Mouse (Mus musculus): ENCODE data around the gene Cib4. TPM values are rescaled to one million over a fixed set of nuclear protein-coding genes. Genes with fewer than 3 reads are reported as not detected.

The Cib4 gene
- polyA plus RNA-seq, 1 experiment from 2014 or later = not detected

GRCm38 (mm10) chr5:30518108-30518507 is 27.5 kb downstream of the Cib4 start:
- Histone ChIP-seq H3K27me3 (ENCODE audit: control insufficient read depth, insufficient read depth, low read length) (no peaks in the 10 kb centered on the region), H3K4me1 (ENCODE audit: control insufficient read depth, insufficient read depth, low read length) (no peaks in the 10 kb centered on the region), H3K4me2 (ENCODE audit: low read depth, low read length) (no peak overlapping the region), H3K36me3 (ENCODE audit: control insufficient read depth, insufficient read depth, low read length) (no peaks in the 10 kb centered on the region), H3K9me3 (ENCODE audit: control insufficient read depth, low read length) (no peaks in the 10 kb centered on the region), H3K4me3 (ENCODE audit: low read depth, low read length) (no peak overlapping the region), H3K9ac (replicated peaks; ENCODE audit: low read depth, low read length) (no peak overlapping the region), H3K27ac (ENCODE audit: low read depth, low read length) (no peak overlapping the region)
- 59% methylated on average over 5 of the region's 5 CpGs for WGBS
- no peak for ATAC-seq (ENCODE audit: low read depth)

- no peak overlapping the region for H3K27ac ChIP-seq (ENCODE audit: low read depth, low read length)
- H3K4me3 ChIP-seq (ENCODE audit: low read depth, low read length) = no peak overlapping the region
- no peak overlapping the region for H3K9ac ChIP-seq (replicated peaks; ENCODE audit: low read depth, low read length)
- WGBS = 54% methylated on average over 7 of the region's 7 CpGs
- H3K36me3 ChIP-seq (ENCODE audit: control insufficient read depth, insufficient read depth, low read length) = no peaks in the 10 kb centered on the region
- no peaks in the 10 kb centered on the region for H3K4me1 ChIP-seq (ENCODE audit: control insufficient read depth, insufficient read depth, low read length)
- H3K27me3 ChIP-seq (ENCODE audit: control insufficient read depth, insufficient read depth, low read length) = no peaks in the 10 kb centered on the region
- H3K4me2 ChIP-seq (ENCODE audit: low read depth, low read length) = no peak overlapping the region
- no peak for ATAC-seq (ENCODE audit: low read depth)
- H3K9me3 ChIP-seq (ENCODE audit: control insufficient read depth, low read length) = no peaks in the 10 kb centered on the region
These were observed 29.3 kb downstream of the Cib4 start for GRCm38 (mm10) chr5:30516376-30516775.

DNA sequence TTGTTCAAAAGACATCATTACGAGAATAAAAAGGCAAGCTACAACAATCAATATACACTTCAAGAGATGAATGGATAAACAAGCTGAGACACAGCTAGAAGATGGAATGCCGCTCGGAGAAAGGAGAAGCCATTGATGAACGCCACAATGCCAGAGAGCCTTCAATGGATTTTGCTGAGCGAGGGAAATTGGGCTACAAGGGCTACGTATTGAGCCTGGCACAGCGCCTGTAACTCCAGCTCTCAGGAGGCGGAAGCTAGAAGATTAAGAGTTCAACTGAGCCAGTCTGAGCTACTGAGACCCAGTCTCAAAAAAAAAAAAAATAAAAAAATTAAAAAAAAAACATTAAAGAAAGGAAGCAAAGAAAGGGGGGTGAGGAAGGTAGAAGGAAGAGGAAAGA is 32.5 kb downstream of the Cib4 start:
- Histone ChIP-seq H3K4me3 (ENCODE audit: low read depth, low read length) (no peak overlapping the region), H3K9ac (replicated peaks; ENCODE audit: low read depth, low read length) (no peak overlapping the region), H3K4me2 (ENCODE audit: low read depth, low read length) (no peak overlapping the region), H3K4me1 (ENCODE audit: control insufficient read depth, insufficient read depth, low read length) (no peaks in the 10 kb centered on the region), H3K27me3 (ENCODE audit: control insufficient read depth, insufficient read depth, low read length) (no peaks in the 10 kb centered on the region), H3K36me3 (ENCODE audit: control insufficient read depth, insufficient read depth, low read length) (no peaks in the 10 kb centered on the region), H3K27ac (ENCODE audit: low read depth, low read length) (no peak overlapping the region), H3K9me3 (ENCODE audit: control insufficient read depth, low read length) (no peaks in the 10 kb centered on the region)
- 48% methylated on average over 8 of the region's 8 CpGs for WGBS
- ATAC-seq (ENCODE audit: low read depth) = no peak

DNA sequence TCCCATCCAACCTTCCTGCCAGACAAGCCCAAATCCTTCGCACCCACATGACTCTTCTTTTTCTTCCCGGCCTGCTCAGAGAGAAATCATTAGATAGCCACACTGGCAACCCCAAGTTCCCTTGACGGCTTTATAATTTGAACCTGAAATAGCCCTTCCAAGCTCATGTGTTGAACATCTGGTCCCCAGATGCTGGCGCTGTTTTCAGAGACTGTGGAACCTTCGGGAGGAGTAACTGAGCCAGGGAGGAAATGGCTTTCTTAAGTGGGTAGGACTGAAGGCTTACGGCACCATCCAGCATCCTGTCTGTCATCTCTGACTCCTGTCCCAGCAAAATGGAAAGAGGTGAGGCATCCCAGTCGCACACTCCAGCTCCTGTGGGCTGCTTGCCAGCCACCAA is 48.3 kb downstream of the Cib4 start:
- Histone ChIP-seq H3K9ac (replicated peaks; ENCODE audit: low read depth, low read length) (no peak overlapping the region), H3K36me3 (ENCODE audit: control insufficient read depth, insufficient read depth, low read length) (no peaks in the 10 kb centered on the region), H3K27ac (ENCODE audit: low read depth, low read length) (no peak overlapping the region), H3K9me3 (ENCODE audit: control insufficient read depth, low read length) (no peaks in the 10 kb centered on the region), H3K27me3 (ENCODE audit: control insufficient read depth, insufficient read depth, low read length) (no peaks in the 10 kb centered on the region), H3K4me3 (ENCODE audit: low read depth, low read length) (no peak overlapping the region), H3K4me1 (ENCODE audit: control insufficient read depth, insufficient read depth, low read length) (no peaks in the 10 kb centered on the region), H3K4me2 (ENCODE audit: low read depth, low read length) (no peak overlapping the region)
- 74% methylated on average over 7 of the region's 7 CpGs for WGBS
- no peak for ATAC-seq (ENCODE audit: low read depth)

DNA sequence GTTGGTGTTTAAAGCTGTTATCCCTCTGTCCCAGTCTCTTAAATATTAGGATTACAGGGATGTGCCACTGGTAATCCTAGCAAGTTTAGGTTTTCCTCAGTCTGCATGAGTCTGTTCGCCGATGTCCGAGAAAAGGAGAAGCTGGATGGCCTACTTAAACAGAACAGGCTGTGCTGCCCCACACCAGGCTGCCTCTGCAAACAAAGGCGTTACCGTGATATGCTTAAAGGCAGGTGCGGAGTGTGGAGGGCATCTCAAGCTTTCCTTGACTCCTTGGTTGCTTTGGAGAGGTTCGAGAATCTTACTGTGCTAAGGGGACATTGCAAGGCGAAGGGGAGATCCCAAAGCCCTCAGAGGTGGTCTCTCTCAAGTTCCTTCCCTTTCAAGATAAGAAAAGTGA is 48.8 kb downstream of the Cib4 start:
- WGBS = 88% methylated on average over 8 of the region's 8 CpGs

GRCm38 (mm10) chr5:30495288-30495687 is 50.3 kb downstream of the Cib4 start:
- Histone ChIP-seq H3K27me3 (ENCODE audit: control insufficient read depth, insufficient read depth, low read length) (no peaks in the 10 kb centered on the region), H3K4me1 (ENCODE audit: control insufficient read depth, insufficient read depth, low read length) (no peaks in the 10 kb centered on the region), H3K4me3 (ENCODE audit: low read depth, low read length) (no peak overlapping the region), H3K4me2 (ENCODE audit: low read depth, low read length) (no peak overlapping the region), H3K36me3 (ENCODE audit: control insufficient read depth, insufficient read depth, low read length) (no peaks in the 10 kb centered on the region), H3K9ac (replicated peaks; ENCODE audit: low read depth, low read length) (no peak overlapping the region), H3K9me3 (ENCODE audit: control insufficient read depth, low read length) (no peaks in the 10 kb centered on the region), H3K27ac (ENCODE audit: low read depth, low read length) (no peak overlapping the region)
- WGBS = 55% methylated on average over 2 of the region's 2 CpGs
- no peak for ATAC-seq (ENCODE audit: low read depth)

More for the DNA sequence above, 48.8 kb downstream of the Cib4 start:
- Histone ChIP-seq H3K36me3 (ENCODE audit: control insufficient read depth, insufficient read depth, low read length) (no peaks in the 10 kb centered on the region), H3K27me3 (ENCODE audit: control insufficient read depth, insufficient read depth, low read length) (no peaks in the 10 kb centered on the region), H3K9me3 (ENCODE audit: control insufficient read depth, low read length) (no peaks in the 10 kb centered on the region), H3K27ac (ENCODE audit: low read depth, low read length) (no peak overlapping the region), H3K4me1 (ENCODE audit: control insufficient read depth, insufficient read depth, low read length) (no peaks in the 10 kb centered on the region), H3K9ac (replicated peaks; ENCODE audit: low read depth, low read length) (no peak overlapping the region), H3K4me2 (ENCODE audit: low read depth, low read length) (no peak overlapping the region), H3K4me3 (ENCODE audit: low read depth, low read length) (no peak overlapping the region)
- ATAC-seq (ENCODE audit: low read depth) = no peak

GRCm38 (mm10) chr5:30494606-30495005 is 51.0 kb downstream of the Cib4 start:
- no peak overlapping the region for H3K27ac ChIP-seq (ENCODE audit: low read depth, low read length)
- ATAC-seq (ENCODE audit: low read depth) = no peak
- H3K27me3 ChIP-seq (ENCODE audit: control insufficient read depth, insufficient read depth, low read length) = no peaks in the 10 kb centered on the region
- H3K9ac ChIP-seq (replicated peaks; ENCODE audit: low read depth, low read length) = no peak overlapping the region
- H3K4me3 ChIP-seq (ENCODE audit: low read depth, low read length) = no peak overlapping the region
- H3K36me3 ChIP-seq (ENCODE audit: control insufficient read depth, insufficient read depth, low read length) = no peaks in the 10 kb centered on the region
- H3K4me1 ChIP-seq (ENCODE audit: control insufficient read depth, insufficient read depth, low read length) = no peaks in the 10 kb centered on the region
- WGBS = 88% methylated on average over 7 of the region's 7 CpGs
- H3K9me3 ChIP-seq (ENCODE audit: control insufficient read depth, low read length) = no peaks in the 10 kb centered on the region
- H3K4me2 ChIP-seq (ENCODE audit: low read depth, low read length) = no peak overlapping the region

DNA sequence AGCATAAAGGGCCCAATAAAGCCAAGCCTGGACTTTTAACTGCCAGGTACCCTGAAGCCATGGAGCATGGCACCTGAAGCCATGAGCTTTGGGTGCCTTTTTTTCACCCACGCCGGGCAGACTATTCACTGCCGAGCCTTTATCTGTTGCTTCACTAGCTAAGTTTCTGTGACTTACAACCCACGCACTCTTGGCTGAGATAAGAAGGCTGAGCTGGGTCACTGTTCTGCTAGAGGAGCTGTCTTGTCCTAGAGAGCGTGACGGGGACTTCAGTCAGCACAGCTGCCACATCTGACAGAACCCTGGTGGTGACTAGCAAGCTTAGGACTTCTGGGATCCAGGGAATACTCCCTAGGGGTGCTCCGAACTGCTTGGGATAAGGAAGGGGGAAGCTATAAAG is 51.9 kb downstream of the Cib4 start:
- ATAC-seq (ENCODE audit: low read depth) = no peak

DNA sequence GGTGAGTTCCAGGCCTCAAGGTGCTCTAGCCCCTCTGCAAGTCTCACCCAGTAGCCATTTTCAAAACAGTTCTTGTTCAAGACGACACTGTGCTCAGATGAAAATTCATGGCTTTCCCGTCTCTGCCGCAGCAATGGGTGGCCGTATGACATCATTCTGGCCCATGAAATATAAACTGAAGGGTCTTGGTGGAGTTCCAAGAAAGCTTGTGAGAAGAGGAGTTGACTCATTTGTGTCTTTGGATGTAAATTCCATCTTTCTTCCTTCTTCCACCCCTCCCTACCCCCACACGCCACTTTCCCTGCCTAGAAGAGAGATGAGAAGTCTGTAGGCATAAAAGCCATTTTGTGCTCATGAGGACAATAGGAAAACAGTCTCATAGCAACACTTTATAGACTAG is 54.8 kb downstream of the Cib4 start:
- Histone ChIP-seq H3K4me1 (ENCODE audit: control insufficient read depth, insufficient read depth, low read length) (no peaks in the 10 kb centered on the region), H3K4me2 (ENCODE audit: low read depth, low read length) (no peak overlapping the region), H3K9me3 (ENCODE audit: control insufficient read depth, low read length) (no peaks in the 10 kb centered on the region), H3K27me3 (ENCODE audit: control insufficient read depth, insufficient read depth, low read length) (no peaks in the 10 kb centered on the region), H3K4me3 (ENCODE audit: low read depth, low read length) (no peak overlapping the region), H3K27ac (ENCODE audit: low read depth, low read length) (no peak overlapping the region), H3K36me3 (ENCODE audit: control insufficient read depth, insufficient read depth, low read length) (no peaks in the 10 kb centered on the region), H3K9ac (replicated peaks; ENCODE audit: low read depth, low read length) (no peak overlapping the region)
- ATAC-seq (ENCODE audit: low read depth) = no peak
- 71% methylated on average over 5 of the region's 5 CpGs for WGBS

More for the DNA sequence above, 51.9 kb downstream of the Cib4 start:
- no peak overlapping the region for H3K4me3 ChIP-seq (ENCODE audit: low read depth, low read length)
- H3K4me2 ChIP-seq (ENCODE audit: low read depth, low read length) = no peak overlapping the region
- H3K27ac ChIP-seq (ENCODE audit: low read depth, low read length) = no peak overlapping the region
- no peaks in the 10 kb centered on the region for H3K9me3 ChIP-seq (ENCODE audit: control insufficient read depth, low read length)
- no peak overlapping the region for H3K9ac ChIP-seq (replicated peaks; ENCODE audit: low read depth, low read length)
- no peaks in the 10 kb centered on the region for H3K36me3 ChIP-seq (ENCODE audit: control insufficient read depth, insufficient read depth, low read length)
- WGBS = 77% methylated on average over 7 of the region's 7 CpGs
- H3K27me3 ChIP-seq (ENCODE audit: control insufficient read depth, insufficient read depth, low read length) = no peaks in the 10 kb centered on the region
- no peaks in the 10 kb centered on the region for H3K4me1 ChIP-seq (ENCODE audit: control insufficient read depth, insufficient read depth, low read length)

DNA sequence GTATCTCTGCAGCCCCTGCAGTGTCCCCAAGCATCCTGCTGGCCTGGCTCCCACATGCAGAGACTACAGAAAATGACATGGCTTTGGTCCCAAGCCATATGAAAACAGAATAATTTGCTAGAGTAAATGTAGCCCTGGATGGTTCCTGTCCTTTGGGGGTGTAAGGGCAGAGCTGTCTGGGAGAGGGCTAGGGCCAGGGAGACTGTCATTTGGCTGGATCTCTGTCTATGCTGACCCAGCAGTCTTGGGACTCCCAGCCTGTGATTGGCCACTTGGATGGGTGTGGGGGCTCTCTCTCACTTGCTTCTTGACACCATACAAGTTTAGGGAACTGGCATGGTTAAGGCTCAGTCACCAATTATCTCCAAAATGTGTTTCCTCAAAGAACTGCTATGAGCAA is 55.4 kb downstream of the Cib4 start:
- ATAC-seq (ENCODE audit: low read depth) = no peak

More for the DNA sequence above, 55.4 kb downstream of the Cib4 start:
- Histone ChIP-seq H3K27me3 (ENCODE audit: control insufficient read depth, insufficient read depth, low read length) (no peaks in the 10 kb centered on the region), H3K36me3 (ENCODE audit: control insufficient read depth, insufficient read depth, low read length) (no peaks in the 10 kb centered on the region), H3K4me2 (ENCODE audit: low read depth, low read length) (no peak overlapping the region), H3K9me3 (ENCODE audit: control insufficient read depth, low read length) (no peaks in the 10 kb centered on the region), H3K4me3 (ENCODE audit: low read depth, low read length) (no peak overlapping the region), H3K27ac (ENCODE audit: low read depth, low read length) (no peak overlapping the region), H3K9ac (replicated peaks; ENCODE audit: low read depth, low read length) (no peak overlapping the region), H3K4me1 (ENCODE audit: control insufficient read depth, insufficient read depth, low read length) (no peaks in the 10 kb centered on the region)

Data from neural tube, embryonic 14.5 days (tissue).